Mouse (Mus musculus) hindbrain, embryonic 11.5 days (tissue): ENCODE measurements at regions not wholly inside any gene's neighbourhood (a gene's known extent, or its start where the extent isn't known, plus 50 kb on each side); places are given as distances from the start of the nearest gene placed in this dataset.

Experiments
- ATAC-seq: fragments of 200-750 bp; cut with Nextera tagmentation; 2 replicates; pipeline ENCODE4 v1.8.0; 2017; ENCODE audit warnings: mild to moderate bottlenecking, moderate TSS enrichment, moderate library complexity; ENCODE audit not compliant: low FRiP score
- DNase-seq: peaks from one replicate; pipeline ENCODE4 v3.0.0-alpha.2; 2015; ENCODE audit warnings: low spot score
- H3K27ac ChIP-seq: fragments of 300-500 bp; sonication (generic); 2 replicates; pipeline ENCODE4 v1.5.1; 2014; ENCODE audit warnings: mild to moderate bottlenecking, low read depth, low read length
- H3K27me3 ChIP-seq: fragments of 300-500 bp; sonication (generic); 2 replicates; pipeline ENCODE4 v1.6.1; 2014; ENCODE audit warnings: mild to moderate bottlenecking, low read length, moderate library complexity, mixed read lengths; ENCODE audit not compliant: control insufficient read depth, insufficient read depth
- H3K36me3 ChIP-seq: fragments of 300-500 bp; sonication (generic); 2 replicates; pipeline ENCODE4 v1.6.1; 2014; ENCODE audit warnings: mild to moderate bottlenecking, low read length, moderate library complexity, mixed read lengths; ENCODE audit not compliant: control insufficient read depth, insufficient read depth
- H3K4me1 ChIP-seq: fragments of 300-500 bp; sonication (generic); replicated peaks from 2 replicates; pipeline ENCODE4 v1.6.1; 2014; ENCODE audit warnings: low read length, mixed read lengths; ENCODE audit not compliant: control insufficient read depth, insufficient read depth
- H3K4me2 ChIP-seq: fragments of 300-500 bp; sonication (generic); replicated peaks from 2 replicates; pipeline ENCODE4 v1.6.1; 2014; ENCODE audit warnings: mild to moderate bottlenecking, low read depth, low read length
- H3K4me3 ChIP-seq: fragments of 300-500 bp; sonication (generic); 2 replicates; pipeline ENCODE4 v1.5.1; 2014; ENCODE audit warnings: low read depth, low read length
- H3K9ac ChIP-seq: fragments of 300-500 bp; sonication (generic); 2 replicates; pipeline ENCODE4 v1.6.1; 2014; ENCODE audit warnings: low read depth, low read length
- H3K9me3 ChIP-seq: fragments of 300-500 bp; sonication (generic); 2 replicates; pipeline ENCODE4 v1.6.1; 2016; ENCODE audit warnings: low read length; ENCODE audit not compliant: control insufficient read depth
- WGBS: fragments of 180-500 bp; shearing (Covaris S2); extraction: QIAGEN DNeasy Blood & Tissue Kit; methylation state at CpG from one replicate; pipeline ENCODE4 v1.1.7; 2014; 5-methylcytosine and 5-hydroxymethylcytosine counted together

DNA sequence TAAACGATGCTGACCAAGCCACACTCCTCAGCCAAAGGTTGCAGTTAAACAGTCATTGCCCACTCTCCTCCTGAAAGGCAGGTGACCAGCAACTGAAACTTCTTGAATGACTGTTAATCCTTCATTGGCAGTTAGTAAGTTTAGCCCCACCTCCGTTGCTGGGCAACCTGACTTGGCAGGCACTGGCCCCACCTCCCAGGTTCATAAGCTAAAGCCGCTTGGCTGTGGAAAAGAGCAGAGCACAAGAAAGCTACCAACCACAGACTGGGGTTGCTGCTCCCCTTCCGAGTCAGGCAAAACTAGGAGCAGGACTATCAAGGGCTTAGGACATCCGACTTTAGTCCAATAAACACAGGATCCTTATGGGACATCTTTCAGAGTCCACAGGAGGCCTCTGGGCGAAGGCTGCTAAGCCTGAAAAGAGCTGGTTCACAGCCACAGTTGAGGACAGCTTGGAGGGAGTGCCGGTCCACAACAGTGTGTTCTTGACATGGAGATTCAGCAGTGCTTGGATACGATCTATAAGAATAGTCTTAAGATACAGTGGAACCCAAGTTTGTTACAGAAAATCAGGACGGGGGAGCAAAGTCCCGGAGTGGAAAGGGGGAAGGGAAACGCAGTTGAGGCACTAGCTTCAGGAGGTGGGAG is 67.7 kb upstream of the Kcnma1 start:
- DNase-seq (peak; percentile 59), ATAC-seq (no peak)
- Histone ChIP-seq H3K4me2 (no peak overlapping the region), H3K27ac (no peak overlapping the region), H3K4me1 (no peaks in the 10 kb centered on the region), H3K9me3 (no peaks in the 10 kb centered on the region), H3K4me3 (no peak overlapping the region), H3K36me3 (no peaks in the 10 kb centered on the region), H3K9ac (no peak overlapping the region), H3K27me3 (no peaks in the 10 kb centered on the region)
- WGBS: 30% methylated on average over 11 of the region's 11 CpGs

DNA sequence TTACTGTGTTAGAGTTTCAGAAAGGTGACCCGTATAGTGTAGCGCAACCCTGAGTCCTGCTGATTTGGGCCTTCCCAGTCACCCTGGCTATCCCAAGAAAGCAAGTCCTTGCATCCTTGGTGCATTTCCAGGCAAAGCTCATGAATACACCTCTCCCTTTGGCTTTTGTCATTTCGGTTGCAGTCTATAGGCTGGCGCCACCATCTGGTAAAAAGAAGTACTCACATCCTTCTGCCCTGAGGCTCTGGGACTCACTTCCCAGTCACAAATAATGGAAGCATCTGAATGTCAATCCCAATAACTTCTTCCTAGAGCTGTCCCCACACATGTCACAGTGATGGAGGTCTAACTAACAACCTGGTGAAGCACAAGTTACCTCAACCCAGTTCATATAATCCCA is 54.4 kb upstream of the Kcnma1 start:
- no peaks in the 10 kb centered on the region for H3K9me3 ChIP-seq
- H3K27ac ChIP-seq: no peak overlapping the region
- no peaks in the 10 kb centered on the region for H3K4me1 ChIP-seq
- DNase-seq (peak; percentile 44), ATAC-seq (no peak)
- 60% methylated on average over 4 of the region's 4 CpGs for WGBS
- H3K9ac ChIP-seq: no peak overlapping the region
- no peak overlapping the region for H3K4me2 ChIP-seq
- H3K4me3 ChIP-seq: no peak overlapping the region
- H3K27me3 ChIP-seq: no peaks in the 10 kb centered on the region
- no peaks in the 10 kb centered on the region for H3K36me3 ChIP-seq

DNA sequence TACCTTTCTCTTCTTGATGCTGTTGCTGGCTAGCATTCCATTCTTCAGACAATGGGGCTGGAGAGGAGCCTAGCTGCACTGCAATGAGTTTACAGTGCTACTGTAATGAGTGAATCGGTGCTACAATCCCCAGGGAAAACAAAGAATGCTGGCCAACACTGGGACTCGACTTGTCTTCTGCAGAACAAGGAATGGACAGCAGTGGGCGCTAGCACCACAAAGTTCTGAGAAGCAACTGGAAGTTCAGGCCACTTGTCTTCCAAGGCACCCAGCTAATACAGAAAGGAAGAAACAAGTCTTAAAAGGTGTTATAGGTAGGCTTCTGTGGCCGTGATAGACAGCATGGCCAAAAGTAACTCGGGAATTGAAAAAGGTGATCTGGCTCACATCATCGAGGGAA is 53.4 kb upstream of the Kcnma1 start:
- ATAC-seq: no peak

DNA sequence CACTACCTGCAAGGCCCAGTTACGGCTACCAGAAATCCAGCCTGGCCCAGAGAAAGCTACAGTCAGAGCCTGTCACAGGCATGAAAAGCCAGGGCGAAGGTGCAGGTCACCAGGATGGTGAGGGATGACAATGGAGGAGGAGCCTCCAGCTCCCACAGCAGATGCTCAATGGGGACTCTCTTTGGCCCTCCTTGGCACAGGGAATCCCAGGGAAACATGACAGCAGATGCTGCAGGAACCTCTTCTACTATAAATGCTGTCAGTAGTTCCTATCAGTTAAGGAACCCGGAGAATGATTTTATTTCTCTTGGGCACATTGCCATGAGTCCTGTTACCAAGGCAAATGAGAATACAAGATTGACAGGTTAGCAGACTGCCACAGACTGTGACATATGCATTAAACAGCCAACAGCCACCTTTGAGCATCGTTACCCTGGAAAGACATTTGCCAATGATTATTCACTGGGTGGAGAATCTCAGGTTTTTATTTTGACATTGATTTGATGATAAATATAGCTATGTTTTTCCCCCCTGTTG is 51.0 kb upstream of the Kcnma1 start:
- no peak for ATAC-seq
- H3K4me3 ChIP-seq: no peak overlapping the region
- H3K36me3 ChIP-seq: no peaks in the 10 kb centered on the region
- H3K9me3 ChIP-seq: no peaks in the 10 kb centered on the region
- WGBS: 75% methylated on average over 4 of the region's 4 CpGs
- H3K9ac ChIP-seq: no peak overlapping the region
- H3K27ac ChIP-seq: no peak overlapping the region
- H3K27me3 ChIP-seq: no peaks in the 10 kb centered on the region
- H3K4me1 ChIP-seq: no peaks in the 10 kb centered on the region
- H3K4me2 ChIP-seq: no peak overlapping the region
- DNase-seq: no peak

More for the DNA sequence above, 53.4 kb upstream of the Kcnma1 start:
- H3K27me3 ChIP-seq: no peaks in the 10 kb centered on the region
- H3K9ac ChIP-seq: no peak overlapping the region
- no peak overlapping the region for H3K4me3 ChIP-seq
- H3K27ac ChIP-seq: no peak overlapping the region
- no peaks in the 10 kb centered on the region for H3K36me3 ChIP-seq
- no peaks in the 10 kb centered on the region for H3K9me3 ChIP-seq
- DNase-seq: peak; percentile 71
- no peak overlapping the region for H3K4me2 ChIP-seq
- WGBS: 43% methylated on average over 6 of the region's 6 CpGs
- H3K4me1 ChIP-seq: no peaks in the 10 kb centered on the region
